Mouse (Mus musculus) heart, adult 2 months (tissue): ENCODE measurements around the gene Pum1.

Source experiments
- CTCF ChIP-seq: fragments of 200-600 bp; IDR thresholded peaks from 2 replicates; pipeline ENCODE4 v1.8.1; 2022; ENCODE audit warnings: antibody characterized with exemption, mild to moderate bottlenecking, moderate library complexity
- EP300 ChIP-seq: fragments of 200-500 bp; IDR thresholded peaks from 2 replicates; pipeline ENCODE4 v1.6.1; 2011; ENCODE audit warnings: low read depth, low read length, control low read depth; ENCODE audit not compliant: insufficient read depth
- POLR2A ChIP-seq: fragments of 200-500 bp; IDR thresholded peaks from 2 replicates; pipeline ENCODE4 v1.6.1; 2011; ENCODE audit warnings: mild to moderate bottlenecking, low read depth, low read length, control low read depth; ENCODE audit not compliant: insufficient read depth

DNA sequence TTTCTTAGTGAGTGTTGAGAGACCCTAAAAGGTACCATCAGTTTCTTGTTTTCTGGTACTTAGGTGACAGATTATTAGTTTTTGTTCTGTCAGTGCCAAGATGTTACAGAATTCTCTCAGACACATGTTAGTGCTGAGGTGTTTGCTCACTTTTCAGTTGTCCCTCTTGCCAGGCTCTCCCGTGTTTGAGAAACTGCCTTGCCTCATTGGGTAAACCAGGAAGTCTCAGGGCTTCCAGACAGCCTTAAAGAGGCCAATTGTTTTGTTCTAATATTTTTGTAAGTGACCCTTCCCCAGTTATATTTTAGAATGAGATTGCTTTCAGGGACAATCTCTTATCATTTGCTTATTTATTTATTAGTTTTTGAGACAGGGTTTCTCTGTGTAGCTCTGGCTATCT, 2.1 kb downstream of the Pum1 start:
- TF ChIP-seq CTCF (no peak), POLR2A (no peak), EP300 (no peak)
